Mouse (Mus musculus): ENCODE results near the gene Gucd1. TPM values are rescaled to one million over a fixed set of nuclear protein-coding genes. Genes with fewer than 3 reads are reported as not detected.
"Not testable (repeated sequence)": the region's sequence is repeated elsewhere in the genome, so short reads cannot be mapped to it uniquely, and the experiment has no call there.

Gucd1 gene
- total and polyA plus RNA-seq, 2 experiments from 2014 or later: 28.0 to 113 TPM

- no peaks in the 10 kb centered on the region for H3K27me3 ChIP-seq (ENCODE audit: control insufficient read depth, insufficient read depth, low read length)
- ATAC-seq (ENCODE audit: insufficient read depth, low read depth) (peak; percentile 86), DNase-seq (ENCODE audit: low spot score) (peak; percentile 66)
- TF ChIP-seq CTCF (IDR thresholded peaks at IDR 0.05; ENCODE audit: low read depth) (no peak), EP300 (IDR thresholded peaks at IDR 0.05; ENCODE audit: low read depth) (peak; percentile 34)
- peaks cover 14% of the 10 kb centered on the region; the same call in 1 of the 2 replicates for H3K4me1 ChIP-seq (ENCODE audit: control insufficient read depth, insufficient read depth)
- peaks cover 18% of the 10 kb centered on the region for H3K36me3 ChIP-seq (replicated peaks; ENCODE audit: control insufficient read depth, insufficient read depth, low read length)
- no peak overlapping the region for H3K9ac ChIP-seq (replicated peaks; ENCODE audit: low read depth, low read length)
- H3K4me2 ChIP-seq (ENCODE audit: low read depth, low read length): no peak overlapping the region
- no peaks in the 10 kb centered on the region for H3K9me3 ChIP-seq (replicated peaks; ENCODE audit: control insufficient read depth, low read length)
- no peak overlapping the region for H3K4me3 ChIP-seq (ENCODE audit: low read depth, low read length)
- peak overlapping the region; percentile 62 for H3K27ac ChIP-seq (ENCODE audit: low read depth)
- WGBS: 27% methylated on average over 8 of the region's 8 CpGs
Observed at GRCm38 (mm10) chr10:75534934-75535333, 17.2 kb upstream of the Gucd1 start.

- Histone ChIP-seq H3K27me3 (ENCODE audit: control insufficient read depth, insufficient read depth, low read length) (no peaks in the 10 kb centered on the region), H3K27ac (ENCODE audit: low read depth) (peak overlapping the region; percentile 62), H3K4me1 (ENCODE audit: control insufficient read depth, insufficient read depth) (peaks cover 14% of the 10 kb centered on the region; the same call in 1 of the 2 replicates), H3K9me3 (replicated peaks; ENCODE audit: control insufficient read depth, low read length) (no peaks in the 10 kb centered on the region), H3K4me2 (ENCODE audit: low read depth, low read length) (no peak overlapping the region), H3K9ac (replicated peaks; ENCODE audit: low read depth, low read length) (no peak overlapping the region), H3K36me3 (replicated peaks; ENCODE audit: control insufficient read depth, insufficient read depth, low read length) (peaks cover 18% of the 10 kb centered on the region), H3K4me3 (ENCODE audit: low read depth, low read length) (no peak overlapping the region)
- 73% methylated on average over 8 of the region's 8 CpGs for WGBS
- no peak for TF ChIP-seq EP300 (IDR thresholded peaks at IDR 0.05; ENCODE audit: low read depth)
- no peak for TF ChIP-seq CTCF (IDR thresholded peaks at IDR 0.05; ENCODE audit: low read depth)
- no peak for ATAC-seq (ENCODE audit: insufficient read depth, low read depth)
- no peak for DNase-seq (ENCODE audit: low spot score)
Observed at GRCm38 (mm10) chr10:75534216-75534615, 16.4 kb upstream of the Gucd1 start.

- Histone ChIP-seq H3K4me3 (ENCODE audit: low read depth, low read length) (no peak overlapping the region), H3K27me3 (ENCODE audit: control insufficient read depth, insufficient read depth, low read length) (no peaks in the 10 kb centered on the region), H3K27ac (ENCODE audit: low read depth) (no peak overlapping the region), H3K4me1 (ENCODE audit: control insufficient read depth, insufficient read depth) (peaks cover 14% of the 10 kb centered on the region; the same call in 1 of the 2 replicates), H3K9ac (replicated peaks; ENCODE audit: low read depth, low read length) (no peak overlapping the region), H3K4me2 (ENCODE audit: low read depth, low read length) (no peak overlapping the region), H3K36me3 (replicated peaks; ENCODE audit: control insufficient read depth, insufficient read depth, low read length) (peaks cover 18% of the 10 kb centered on the region), H3K9me3 (replicated peaks; ENCODE audit: control insufficient read depth, low read length) (no peaks in the 10 kb centered on the region)
- DNase-seq (ENCODE audit: low spot score): no peak
- 84% methylated on average over 9 of the region's 9 CpGs for WGBS
- TF ChIP-seq CTCF (IDR thresholded peaks at IDR 0.05; ENCODE audit: low read depth) (no peak), EP300 (IDR thresholded peaks at IDR 0.05; ENCODE audit: low read depth) (no peak)
- no peak for ATAC-seq (ENCODE audit: insufficient read depth, low read depth)
Observed at GRCm38 (mm10) chr10:75531532-75532090, 13.8 kb upstream of the Gucd1 start.

GRCm38 (mm10) chr10:75530322-75530721 lies 12.6 kb upstream of the Gucd1 start:
- Histone ChIP-seq H3K4me1 (ENCODE audit: control insufficient read depth, insufficient read depth) (peaks cover 6% of the 10 kb centered on the region; the same call in 1 of the 2 replicates), H3K36me3 (replicated peaks; ENCODE audit: control insufficient read depth, insufficient read depth, low read length) (peaks cover 23% of the 10 kb centered on the region), H3K9me3 (replicated peaks; ENCODE audit: control insufficient read depth, low read length) (no peaks in the 10 kb centered on the region), H3K27ac (ENCODE audit: low read depth) (no peak overlapping the region), H3K9ac (replicated peaks; ENCODE audit: low read depth, low read length) (no peak overlapping the region), H3K4me3 (ENCODE audit: low read depth, low read length) (no peak overlapping the region), H3K4me2 (ENCODE audit: low read depth, low read length) (no peak overlapping the region), H3K27me3 (ENCODE audit: control insufficient read depth, insufficient read depth, low read length) (no peaks in the 10 kb centered on the region)
- TF ChIP-seq EP300 (IDR thresholded peaks at IDR 0.05; ENCODE audit: low read depth) (no peak), CTCF (IDR thresholded peaks at IDR 0.05; ENCODE audit: low read depth) (no peak)
- 97% methylated on average over 2 of the region's 2 CpGs for WGBS
- DNase-seq (ENCODE audit: low spot score): no peak
- ATAC-seq (ENCODE audit: insufficient read depth, low read depth): no peak

GRCm38 (mm10) chr10:75525450-75525849 lies 7.7 kb upstream of the Gucd1 start:
- H3K4me3 ChIP-seq (ENCODE audit: low read depth, low read length); H3K27ac ChIP-seq (ENCODE audit: low read depth); DNase-seq (ENCODE audit: low spot score); H3K4me2 ChIP-seq (ENCODE audit: low read depth, low read length); H3K9me3 ChIP-seq (replicated peaks; ENCODE audit: control insufficient read depth, low read length); H3K4me1 ChIP-seq (ENCODE audit: control insufficient read depth, insufficient read depth); ATAC-seq (ENCODE audit: insufficient read depth, low read depth); H3K9ac ChIP-seq (replicated peaks; ENCODE audit: low read depth, low read length); H3K27me3 ChIP-seq (ENCODE audit: control insufficient read depth, insufficient read depth, low read length): not testable (repeated sequence)
- H3K36me3 ChIP-seq (replicated peaks; ENCODE audit: control insufficient read depth, insufficient read depth, low read length): peaks cover 46% of the 10 kb centered on the region
- WGBS: 92% methylated on average over 9 of the region's 9 CpGs

GRCm38 (mm10) chr10:75521643-75522042 lies 3.9 kb upstream of the Gucd1 start:
- H3K36me3 ChIP-seq (replicated peaks; ENCODE audit: control insufficient read depth, insufficient read depth, low read length): peaks cover 59% of the 10 kb centered on the region
- no peak overlapping the region for H3K4me3 ChIP-seq (ENCODE audit: low read depth, low read length)
- WGBS: 96% methylated on average over 4 of the region's 4 CpGs

More at GRCm38 (mm10) chr10:75521643-75522042, 3.9 kb upstream of the Gucd1 start:
- Histone ChIP-seq H3K9me3 (replicated peaks; ENCODE audit: control insufficient read depth, low read length) (no peaks in the 10 kb centered on the region), H3K4me2 (ENCODE audit: low read depth, low read length) (no peak overlapping the region), H3K9ac (replicated peaks; ENCODE audit: low read depth, low read length) (no peak overlapping the region), H3K27me3 (ENCODE audit: control insufficient read depth, insufficient read depth, low read length) (no peaks in the 10 kb centered on the region), H3K4me1 (ENCODE audit: control insufficient read depth, insufficient read depth) (peaks cover 9% of the 10 kb centered on the region; the same call in 1 of the 2 replicates), H3K27ac (ENCODE audit: low read depth) (no peak overlapping the region)
- no peak for TF ChIP-seq EP300 (IDR thresholded peaks at IDR 0.05; ENCODE audit: low read depth)
- no peak for TF ChIP-seq CTCF (IDR thresholded peaks at IDR 0.05; ENCODE audit: low read depth)
- DNase-seq (ENCODE audit: low spot score) (no peak), ATAC-seq (ENCODE audit: insufficient read depth, low read depth) (no peak)

Data from heart, postnatal 0 days (tissue).